Mouse (Mus musculus) lung, postnatal 0 days (tissue): ENCODE measurements around the gene Vapb.

Experiments used
- CTCF ChIP-seq: IDR thresholded peaks from 2 replicates; pipeline ENCODE4 v1.5.1; 2016; ENCODE audit warnings: antibody characterized with exemption, mild to moderate bottlenecking
- EP300 ChIP-seq: IDR thresholded peaks from 2 replicates; pipeline ENCODE4 v1.6.1; 2016; ENCODE audit warnings: antibody characterized with exemption, mild to moderate bottlenecking, control low read depth

DNA sequence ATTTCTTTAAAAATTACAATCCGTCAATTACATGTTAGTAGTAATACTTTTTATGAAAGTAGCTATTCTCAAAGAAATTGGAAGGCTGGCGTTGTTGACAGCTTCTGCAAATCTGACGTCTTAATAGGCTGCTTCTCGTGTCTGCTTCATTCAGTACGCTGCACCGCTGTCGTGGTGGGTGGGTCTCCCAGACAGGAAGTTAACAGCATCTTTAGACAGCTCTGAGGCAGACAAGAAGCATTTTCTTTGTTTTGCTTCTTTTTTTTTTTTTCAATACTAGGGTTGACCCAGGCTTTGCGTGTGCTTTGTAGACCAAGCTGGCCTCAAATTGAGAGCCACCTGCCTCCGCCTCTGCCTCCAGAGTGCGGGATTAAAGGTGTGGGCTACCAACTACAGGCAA is 31.9 kb downstream of the Vapb start:
- TF ChIP-seq CTCF, result no peak
- no peak for TF ChIP-seq EP300
